Mouse (Mus musculus): ENCODE measurements at regions not wholly inside any gene's neighbourhood (a gene's known extent, or its start where the extent isn't known, plus 50 kb on each side); places are given as distances from the start of the nearest gene placed in this dataset.
A peak's percentile ranks its signal among the peaks of the same experiment; 100 is the strongest.

GRCm38 (mm10) chr14:97446793-97447192 is 722.8 kb downstream of the Dach1 start:
- DNase-seq (ENCODE audit: extremely low read depth, low read depth), result no peak

DNA sequence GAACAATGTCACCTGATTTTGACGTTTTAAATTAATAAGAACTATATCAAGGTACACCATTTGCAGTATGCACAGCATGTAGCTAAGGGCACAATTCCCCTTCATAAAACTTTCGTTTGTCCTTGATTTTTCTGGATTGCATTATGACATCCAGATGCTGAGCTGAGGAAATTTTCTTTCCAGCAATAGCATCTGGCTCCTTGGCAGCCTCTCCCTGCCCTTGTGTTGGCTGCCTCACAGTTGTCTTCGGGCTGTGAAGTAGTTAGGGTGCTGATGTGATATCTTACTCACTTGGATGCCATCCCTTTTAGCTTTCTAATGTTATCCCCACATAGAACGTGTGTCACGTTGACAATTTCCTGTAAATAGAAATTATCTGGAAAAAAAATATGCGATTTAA is 729.2 kb downstream of the Dach1 start:
- no peak for DNase-seq (ENCODE audit: extremely low read depth, low read depth)

DNA sequence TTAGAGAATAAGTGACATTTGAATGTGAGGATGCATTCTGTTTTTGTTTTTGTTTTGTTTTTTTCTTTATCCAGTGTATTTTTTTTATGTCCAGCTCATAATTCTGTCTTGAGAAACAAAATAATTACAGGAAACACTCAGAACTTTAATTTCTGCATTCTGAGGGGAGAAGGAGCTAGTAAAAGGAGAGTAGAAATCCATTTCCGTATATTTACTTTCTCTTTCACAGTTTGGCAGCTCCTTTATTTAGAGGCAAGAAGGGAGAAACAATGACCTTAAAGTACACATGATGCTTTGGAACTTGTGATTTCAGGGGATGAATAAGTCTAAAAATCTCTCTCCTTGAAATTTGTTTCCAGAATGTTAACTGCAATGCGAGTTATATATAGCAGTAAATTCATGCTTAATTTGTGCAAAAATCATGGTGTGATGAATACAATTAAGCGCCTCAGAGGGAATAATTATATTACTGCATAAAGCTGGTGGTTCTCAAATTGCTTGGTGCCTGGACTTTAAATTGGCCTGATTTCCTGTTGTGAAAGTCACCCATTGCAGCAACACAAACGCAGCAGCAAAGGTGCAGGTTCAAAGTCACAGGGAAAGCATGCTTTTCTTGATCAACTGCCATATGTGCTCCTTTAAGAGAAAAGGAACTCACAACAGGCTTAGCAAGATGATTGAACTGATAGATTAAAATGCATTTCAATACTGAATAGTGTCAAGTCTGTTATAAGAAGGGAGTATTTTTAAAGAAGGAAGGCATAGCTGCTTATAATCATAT is 733.9 kb downstream of the Dach1 start:
- DNase-seq (ENCODE audit: extremely low read depth, low read depth), result no peak

- no peak for DNase-seq (ENCODE audit: extremely low read depth, low read depth)
These were observed 738.3 kb downstream of the Dach1 start for GRCm38 (mm10) chr14:97431221-97431620.

- DNase-seq (ENCODE audit: extremely low read depth, low read depth), result no peak
These were observed 766.3 kb downstream of the Dach1 start for GRCm38 (mm10) chr14:97403176-97403795.

GRCm38 (mm10) chr14:97396385-97396784 is 773.2 kb downstream of the Dach1 start:
- no peak for DNase-seq (ENCODE audit: extremely low read depth, low read depth)

- DNase-seq (ENCODE audit: extremely low read depth, low read depth), result no peak
These were observed 773.7 kb downstream of the Dach1 start for GRCm38 (mm10) chr14:97395750-97396377.

- DNase-seq (ENCODE audit: extremely low read depth, low read depth), result no peak
These were observed 780.6 kb downstream of the Dach1 start for GRCm38 (mm10) chr14:97389005-97389404.

DNA sequence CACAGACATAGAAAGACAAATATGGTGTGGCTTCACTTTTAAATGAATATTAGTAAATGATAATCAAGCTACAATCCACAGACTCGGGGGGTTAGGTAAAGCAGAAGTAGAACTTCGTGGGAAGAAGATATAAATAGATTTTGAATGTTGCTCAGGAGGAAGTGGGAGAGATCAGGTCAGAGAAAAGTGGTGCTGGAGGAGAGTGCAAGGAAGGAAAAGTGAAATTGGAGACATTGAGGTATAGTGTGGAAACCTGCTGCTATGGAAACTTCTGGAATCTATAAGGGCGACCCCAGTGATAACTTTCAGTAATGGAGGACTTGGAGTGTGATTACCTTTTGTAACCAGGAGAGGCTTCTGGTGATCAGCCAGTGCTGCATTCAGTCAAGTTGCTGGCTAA is 789.4 kb downstream of the Dach1 start:
- DNase-seq (ENCODE audit: extremely low read depth, low read depth), result no peak

GRCm38 (mm10) chr14:97356915-97357314 is 812.6 kb downstream of the Dach1 start:
- peak; percentile 17 for DNase-seq (ENCODE audit: extremely low read depth, low read depth)

GRCm38 (mm10) chr14:97347970-97348369 is 821.6 kb downstream of the Dach1 start:
- DNase-seq (ENCODE audit: extremely low read depth, low read depth), result no peak

DNA sequence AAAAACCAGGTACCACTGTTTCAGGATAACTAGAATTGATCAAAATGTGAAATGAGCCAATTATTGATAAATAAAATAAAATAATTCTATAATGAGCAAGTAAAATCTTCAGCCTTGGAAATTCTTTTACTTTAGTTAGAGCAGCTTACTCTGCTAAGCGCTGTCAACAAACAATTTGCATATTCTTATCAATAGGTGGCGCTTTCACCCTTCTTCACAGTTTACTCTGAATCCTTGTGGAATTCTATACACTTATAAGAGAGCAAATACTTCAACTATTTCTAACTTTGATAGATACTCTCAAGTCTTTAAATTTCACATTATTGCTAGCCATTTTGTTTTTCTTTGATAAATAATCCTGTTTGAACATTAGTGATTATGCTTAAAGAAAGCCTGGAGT is 812.5 kb upstream of the Klhl1 start:
- DNase-seq (ENCODE audit: extremely low read depth, low read depth), result no peak

DNA sequence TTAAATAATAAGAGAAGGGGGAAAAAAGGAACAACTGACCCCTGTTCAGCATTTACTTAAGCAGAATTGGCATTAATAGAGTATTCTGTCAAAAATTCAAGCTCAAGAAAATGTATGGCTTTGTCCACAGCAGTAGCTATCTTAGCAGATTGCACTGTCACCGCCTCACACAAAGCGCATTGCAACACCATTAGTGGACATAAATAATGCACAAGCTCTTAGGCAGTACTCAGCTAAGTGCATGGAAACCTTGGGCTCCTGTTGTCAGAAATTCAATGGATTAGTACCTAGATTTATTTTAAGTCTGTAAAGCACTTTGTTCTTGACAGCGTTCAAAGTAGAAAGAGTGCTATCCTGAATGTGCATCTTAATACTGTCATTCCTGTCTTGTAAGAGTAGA is 811.1 kb upstream of the Klhl1 start:
- no peak for DNase-seq (ENCODE audit: extremely low read depth, low read depth)

GRCm38 (mm10) chr14:97293109-97293508 is 774.2 kb upstream of the Klhl1 start:
- no peak for DNase-seq (ENCODE audit: extremely low read depth, low read depth)

DNA sequence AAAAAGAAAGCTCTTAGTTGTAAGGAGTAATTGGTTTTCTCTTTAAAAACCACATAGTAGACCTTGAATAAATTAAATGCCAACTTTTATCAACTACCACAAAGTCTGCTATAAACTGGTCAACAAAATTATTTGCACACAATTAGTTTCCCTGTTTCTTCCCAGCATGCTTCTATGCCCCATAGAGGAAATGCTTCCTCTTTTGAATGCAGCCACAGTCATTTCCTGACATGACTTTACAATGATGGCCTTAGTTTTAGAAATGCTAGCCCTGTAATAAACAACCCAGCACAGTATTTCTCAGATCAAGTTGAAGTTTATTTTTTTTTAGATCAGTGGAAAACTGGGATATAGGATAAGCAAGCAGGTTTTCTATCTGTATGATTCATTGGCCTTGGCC is 768.5 kb upstream of the Klhl1 start:
- no peak for DNase-seq (ENCODE audit: extremely low read depth, low read depth)

DNA sequence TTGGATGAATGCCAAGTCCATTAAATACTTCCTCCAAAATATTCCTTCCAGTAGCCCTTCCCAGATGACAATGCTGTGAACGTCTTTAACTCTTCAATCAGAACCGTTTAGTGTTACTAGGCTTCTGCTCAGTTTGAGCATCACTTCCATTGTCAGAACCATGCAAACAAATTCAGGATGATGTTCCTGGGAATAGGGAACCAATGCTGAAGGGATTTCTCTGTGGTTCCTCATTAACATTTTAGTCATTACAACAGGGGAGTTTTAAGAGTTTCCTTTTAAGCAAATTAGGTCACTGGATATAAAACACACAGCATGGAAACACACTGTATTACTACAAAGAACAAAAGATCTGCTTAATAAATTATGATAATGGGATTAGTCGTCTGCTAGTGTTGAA is 739.6 kb upstream of the Klhl1 start:
- DNase-seq (ENCODE audit: extremely low read depth, low read depth), result no peak

Measured in MEL-GATA-1-ER (cell line).